Mouse (Mus musculus) adrenal gland, adult 2 months (tissue): ENCODE results near the gene Vmn1r151. TPM values are rescaled to one million over a fixed set of nuclear protein-coding genes. Genes with fewer than 3 reads are reported as not detected.
"Not testable (repeated sequence)": the region's sequence is repeated elsewhere in the genome, so short reads cannot be mapped to it uniquely, and the experiment has no call there.

Source experiments
- DNase-seq: peaks from one replicate; pipeline ENCODE4 v3.0.0; 2021
- long read RNA-seq: library from polyadenylated mRNA; stranded (forward); transcript quantifications from one replicate; pipeline ENCODE4 v2.0.0, GENCODE M21; 2021
- polyA plus RNA-seq: library from polyadenylated mRNA; depleted of rRNA; stranded (reverse); fragments of >200 nt; gene quantifications from 2 replicates; pipeline ENCODE4 v1.2.3, GENCODE M21; 2012; rRNA removed
- total RNA-seq, 2 experiments: library from RNA; stranded (reverse); gene quantifications; 2 replicates each; pipeline ENCODE4 v1.2.3; 2021

Vmn1r151 gene
- total RNA-seq (not detected), polyA plus RNA-seq (not detected in 2 replicates)
- long read RNA-seq = 0 reads

- DNase-seq = not testable (repeated sequence)
These were observed at the start of gene Vmn1r151 for GRCm38 (mm10) chr7:22499578-22499977. Vmn1r151 (minus strand) TSS chr7:22499678.

- DNase-seq = not testable (repeated sequence)
These were observed 35.3 kb upstream of the Vmn1r151 start, which contains the start of gene Gm8677 for GRCm38 (mm10) chr7:22534787-22535186. Gm8677 (minus strand) TSS chr7:22534887.

GRCm38 (mm10) chr7:22522667-22523066 is 23.2 kb upstream of the Vmn1r151 start, which contains the start of gene Vmn1r152:
Vmn1r152 (plus strand) TSS chr7:22522967.
- DNase-seq = not testable (repeated sequence)

- not testable (repeated sequence) for DNase-seq
These were observed 35.5 kb downstream of the Vmn1r151 start, which contains the start of gene Gm10665 for GRCm38 (mm10) chr7:22463975-22464374. Gm10665 (minus strand) TSS chr7:22464075.

Other genes with a start within 250 kb of the Vmn1r151 start
- not detected for gene Gm4187, start 170.0 kb downstream of the Vmn1r151 start, total RNA-seq
- not detected in 2 replicates for gene Gm4187, start 170.0 kb downstream of the Vmn1r151 start, polyA plus RNA-seq
- gene Gm8660, start 128.6 kb downstream of the Vmn1r151 start, total RNA-seq = not detected
- gene Gm8660, start 128.6 kb downstream of the Vmn1r151 start, polyA plus RNA-seq = not detected in 2 replicates
- gene Vmn1r148, start 86.1 kb downstream of the Vmn1r151 start, total RNA-seq = not detected
- gene Vmn1r148, start 86.1 kb downstream of the Vmn1r151 start, polyA plus RNA-seq = not detected in 2 replicates
- gene Vmn1r149, start 61.4 kb downstream of the Vmn1r151 start, total RNA-seq = not detected
- not detected in 2 replicates for gene Vmn1r149, start 61.4 kb downstream of the Vmn1r151 start, polyA plus RNA-seq
- gene Gm10665, start 35.6 kb downstream of the Vmn1r151 start, total RNA-seq = not detected
- gene Gm10665, start 35.6 kb downstream of the Vmn1r151 start, polyA plus RNA-seq = not detected in 2 replicates
- gene Vmn1r152, start 23.3 kb upstream of the Vmn1r151 start, total RNA-seq = not detected
- not detected in 2 replicates for gene Vmn1r152, start 23.3 kb upstream of the Vmn1r151 start, polyA plus RNA-seq
- gene Gm8677, start 35.2 kb upstream of the Vmn1r151 start, total RNA-seq = not detected
- gene Gm8677, start 35.2 kb upstream of the Vmn1r151 start, polyA plus RNA-seq = not detected in 2 replicates
- not detected for gene Gm4201, start 65.7 kb upstream of the Vmn1r151 start, total RNA-seq
- gene Gm4201, start 65.7 kb upstream of the Vmn1r151 start, polyA plus RNA-seq = not detected in 2 replicates
- gene Gm4565, start 88.4 kb upstream of the Vmn1r151 start, total RNA-seq = not detected
- gene Gm4565, start 88.4 kb upstream of the Vmn1r151 start, polyA plus RNA-seq = not detected in 2 replicates
- not detected for gene Vmn1r155, start 158.3 kb upstream of the Vmn1r151 start, total RNA-seq
- gene Vmn1r155, start 158.3 kb upstream of the Vmn1r151 start, polyA plus RNA-seq = not detected in 2 replicates
- gene Gm8693, start 192.6 kb upstream of the Vmn1r151 start, total RNA-seq = not detected
- gene Gm8693, start 192.6 kb upstream of the Vmn1r151 start, polyA plus RNA-seq = not detected in 2 replicates
- not detected for gene Gm4567, start 220.0 kb upstream of the Vmn1r151 start, total RNA-seq
- gene Gm4567, start 220.0 kb upstream of the Vmn1r151 start, polyA plus RNA-seq = not detected in 2 replicates